Mouse (Mus musculus) frontal cortex, postnatal 14 days (tissue): Measurements from ENCODE around the gene Fam53b.

ENCODE experiments used
- DNase-seq, 2 experiments: peaks; one replicate each; pipeline ENCODE4 v3.0.0; 2022; ENCODE audit warnings: low spot score in 2 of 2

The Fam53b gene

GRCm38 (mm10) chr7:132736099-132736862, 77.4 kb downstream of the Fam53b start:
- DNase-seq, result no peak

GRCm38 (mm10) chr7:132735145-132735544, 78.5 kb downstream of the Fam53b start:
- no peak for DNase-seq

- DNase-seq, result no peak
Observed at GRCm38 (mm10) chr7:132734222-132734621, 79.5 kb downstream of the Fam53b start.

- DNase-seq, result no peak
Observed at GRCm38 (mm10) chr7:132733521-132733920, 80.2 kb downstream of the Fam53b start.

- DNase-seq, result no peak
Observed at GRCm38 (mm10) chr7:132732136-132732789, 81.4 kb downstream of the Fam53b start.

GRCm38 (mm10) chr7:132731558-132731957, 82.1 kb downstream of the Fam53b start:
- no peak for DNase-seq

- no peak for DNase-seq
Observed at GRCm38 (mm10) chr7:132730510-132730909, 83.2 kb downstream of the Fam53b start.

- DNase-seq, result no peak
Observed at GRCm38 (mm10) chr7:132729093-132729831, 84.4 kb downstream of the Fam53b start.

GRCm38 (mm10) chr7:132726106-132726861, 87.4 kb downstream of the Fam53b start:
- DNase-seq, result no peak

GRCm38 (mm10) chr7:132724501-132725062, 89.1 kb downstream of the Fam53b start:
- DNase-seq, result no peak

- DNase-seq, result no peak
Observed at GRCm38 (mm10) chr7:132723906-132724305, 89.8 kb downstream of the Fam53b start.

- DNase-seq, result no peak
Observed at GRCm38 (mm10) chr7:132722401-132723370, 91.0 kb downstream of the Fam53b start.

GRCm38 (mm10) chr7:132720562-132720961, 93.1 kb downstream of the Fam53b start:
- no peak for DNase-seq

GRCm38 (mm10) chr7:132719570-132719969, 94.1 kb downstream of the Fam53b start:
- DNase-seq, result no peak

- no peak for DNase-seq
Observed at GRCm38 (mm10) chr7:132715259-132715658, 98.4 kb downstream of the Fam53b start.

- DNase-seq, result no peak
Observed at GRCm38 (mm10) chr7:132714236-132714923, 99.3 kb downstream of the Fam53b start.

GRCm38 (mm10) chr7:132713483-132714126, 100.1 kb downstream of the Fam53b start:
- no peak for DNase-seq

GRCm38 (mm10) chr7:132712956-132713355, 100.7 kb downstream of the Fam53b start:
- no peak for DNase-seq

- DNase-seq, result no peak
Observed at GRCm38 (mm10) chr7:132712044-132712708, 101.5 kb downstream of the Fam53b start.
